Mouse (Mus musculus) embryonic facial prominence, embryonic 11.5 days (tissue): ENCODE data around the gene Gm28053. TPM values are rescaled to one million over a fixed set of nuclear protein-coding genes. Genes with fewer than 3 reads are reported as not detected.

Experiments
- ATAC-seq: fragments of 200-750 bp; cut with Nextera tagmentation; replicated peaks from 2 replicates; pipeline ENCODE4 v1.8.0; 2017; ENCODE audit warnings: low read depth; ENCODE audit not compliant: insufficient number of reproducible peaks, low FRiP score, low TSS enrichment
- DNase-seq: peaks from one replicate; pipeline ENCODE4 v3.0.0-alpha.2; 2015; ENCODE audit warnings: low spot score
- H3K27ac ChIP-seq: fragments of 300-500 bp; sonication (generic); replicated peaks from 2 replicates; pipeline ENCODE4 v1.5.1; 2014; ENCODE audit warnings: mild to moderate bottlenecking, low read depth, low read length, control low read depth
- H3K27me3 ChIP-seq: fragments of 300-500 bp; sonication (generic); 2 replicates; pipeline ENCODE4 v1.6.1; 2014; ENCODE audit warnings: mild to moderate bottlenecking, low read length, moderate library complexity, mixed read lengths; ENCODE audit not compliant: control insufficient read depth, insufficient read depth
- H3K36me3 ChIP-seq: fragments of 300-500 bp; sonication (generic); replicated peaks from 2 replicates; pipeline ENCODE4 v1.6.1; 2014; ENCODE audit warnings: low read depth, mild to moderate bottlenecking, low read length, moderate library complexity, mixed read lengths; ENCODE audit not compliant: control insufficient read depth, insufficient read depth
- H3K4me1 ChIP-seq: fragments of 300-500 bp; sonication (generic); 2 replicates; pipeline ENCODE4 v1.6.1; 2014; ENCODE audit warnings: low read length, mixed read lengths; ENCODE audit not compliant: control insufficient read depth, insufficient read depth
- H3K4me2 ChIP-seq: fragments of 300-500 bp; sonication (generic); 2 replicates; pipeline ENCODE4 v1.6.1; 2014; ENCODE audit warnings: low read depth, mild to moderate bottlenecking, control low read depth, low read length, moderate library complexity
- H3K4me3 ChIP-seq: fragments of 300-500 bp; sonication (generic); 2 replicates; pipeline ENCODE4 v1.5.1; 2014; ENCODE audit warnings: low read depth, low read length, control low read depth
- H3K9ac ChIP-seq: fragments of 300-500 bp; sonication (generic); replicated peaks from 2 replicates; pipeline ENCODE4 v1.6.1; 2014; ENCODE audit warnings: mild to moderate bottlenecking, control low read depth, low read length
- H3K9me3 ChIP-seq: fragments of 300-500 bp; sonication (generic); replicated peaks from 2 replicates; pipeline ENCODE4 v1.6.1; 2016; ENCODE audit warnings: mild to moderate bottlenecking, low read length, inconsistent platforms, mixed read lengths; ENCODE audit not compliant: control insufficient read depth
- WGBS: fragments of 180-500 bp; shearing (Covaris S2); extraction: QIAGEN DNeasy Blood & Tissue Kit; methylation state at CpG from one replicate; pipeline ENCODE4 v1.1.7; 2014; 5-methylcytosine and 5-hydroxymethylcytosine counted together
- polyA plus RNA-seq: library from polyadenylated mRNA; unstranded; fragments of >200 nt; fragmentation: Nextera tagmentation; extraction: Ambion mirVana; gene quantifications from 2 replicates; pipeline ENCODE4 v1.2.1, GENCODE M21; 2014

The Gm28053 gene
- polyA plus RNA-seq, 1 experiment from 2014 or later, result not detected

DNA sequence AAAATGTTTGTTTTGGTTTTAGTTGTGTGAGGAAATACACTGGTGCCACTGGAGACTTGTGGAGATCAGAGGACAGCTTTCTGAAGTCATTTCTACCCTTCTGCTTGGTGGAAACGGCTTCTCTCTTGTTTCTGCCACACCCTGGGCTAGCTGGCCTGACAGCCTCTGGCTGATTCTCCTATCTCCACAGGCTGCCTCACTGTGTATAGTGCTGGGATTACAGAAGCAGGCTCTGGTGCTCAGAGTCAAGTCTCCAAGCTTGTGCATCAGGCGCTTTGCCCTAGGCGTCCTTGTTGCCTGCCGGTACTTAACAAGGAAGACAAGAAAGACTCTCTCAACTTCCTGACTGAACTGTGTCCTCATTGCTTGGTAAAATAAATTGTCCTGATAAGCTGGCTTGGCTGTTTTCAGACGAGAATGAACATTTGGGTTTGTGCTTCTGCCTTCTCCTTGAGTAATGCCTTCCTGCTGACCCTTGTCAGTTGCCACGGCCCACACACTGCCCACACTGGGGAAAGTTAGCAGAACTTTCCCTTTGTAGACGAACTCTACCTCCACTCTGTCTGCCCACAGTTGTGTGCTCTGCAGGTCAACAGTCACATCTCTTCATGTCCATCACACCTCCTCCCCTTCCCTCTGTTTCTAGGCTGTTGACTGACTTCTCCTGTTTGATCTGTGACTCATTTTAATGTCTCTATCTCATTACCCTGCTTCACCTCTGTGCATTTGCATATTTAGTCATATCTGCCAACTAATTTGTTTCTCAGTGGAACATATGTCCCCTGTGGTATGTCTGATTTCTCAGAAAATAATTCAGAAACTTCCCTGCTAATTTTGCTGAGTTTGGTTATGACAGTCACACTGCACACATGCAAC lies 28.9 kb downstream of the Gm28053 start:
- no peaks in the 10 kb centered on the region; the same call in 1 of the 2 replicates for H3K4me1 ChIP-seq
- no peaks in the 10 kb centered on the region for H3K9me3 ChIP-seq
- no peak for ATAC-seq
- DNase-seq, result no peak
- H3K27me3 ChIP-seq, result peaks cover 13% of the 10 kb centered on the region
- H3K9ac ChIP-seq, result no peak overlapping the region
- H3K4me3 ChIP-seq, result no peak overlapping the region
- H3K4me2 ChIP-seq, result no peak overlapping the region
- 66% methylated on average over 7 of the region's 7 CpGs for WGBS
- no peaks in the 10 kb centered on the region for H3K36me3 ChIP-seq
- no peak overlapping the region for H3K27ac ChIP-seq

GRCm38 (mm10) chr6:48763567-48764270 lies 45.3 kb downstream of the Gm28053 start:
- no peak overlapping the region for H3K27ac ChIP-seq
- no peak overlapping the region for H3K4me3 ChIP-seq
- H3K36me3 ChIP-seq, result no peaks in the 10 kb centered on the region
- no peak overlapping the region for H3K9ac ChIP-seq
- WGBS, result 79% methylated on average over 7 of the region's 7 CpGs
- no peaks in the 10 kb centered on the region for H3K27me3 ChIP-seq
- H3K4me1 ChIP-seq, result no peaks in the 10 kb centered on the region
- H3K4me2 ChIP-seq, result no peak overlapping the region
- H3K9me3 ChIP-seq, result no peaks in the 10 kb centered on the region
- no peak for DNase-seq
- no peak for ATAC-seq

DNA sequence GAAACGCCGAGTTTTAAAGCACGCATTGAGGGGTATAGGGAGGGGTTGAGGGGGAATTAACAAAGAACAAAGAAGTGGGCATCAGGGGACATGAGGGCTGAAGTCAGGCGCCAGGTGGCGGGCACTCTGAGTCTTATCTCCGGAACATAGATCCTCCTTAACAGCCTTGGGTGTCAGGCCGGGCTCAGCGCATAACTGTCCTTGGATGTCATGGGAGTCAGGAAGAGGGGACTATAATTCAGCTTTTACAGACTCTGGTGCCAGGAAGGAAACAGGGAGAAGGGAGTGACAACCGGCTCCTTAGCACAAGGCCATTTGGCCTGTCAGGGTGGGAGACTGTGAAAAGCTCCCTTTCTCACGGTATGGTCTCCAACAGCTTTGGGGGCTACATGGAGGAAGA lies 46.1 kb downstream of the Gm28053 start:
- H3K36me3 ChIP-seq, result no peaks in the 10 kb centered on the region
- H3K4me2 ChIP-seq, result no peak overlapping the region
- no peak overlapping the region for H3K9ac ChIP-seq
- no peak overlapping the region for H3K4me3 ChIP-seq
- ATAC-seq (no peak), DNase-seq (no peak)
- WGBS, result 90% methylated on average over 10 of the region's 10 CpGs
- H3K9me3 ChIP-seq, result no peaks in the 10 kb centered on the region
- H3K27ac ChIP-seq, result no peak overlapping the region
- no peaks in the 10 kb centered on the region for H3K4me1 ChIP-seq
- H3K27me3 ChIP-seq, result no peaks in the 10 kb centered on the region

DNA sequence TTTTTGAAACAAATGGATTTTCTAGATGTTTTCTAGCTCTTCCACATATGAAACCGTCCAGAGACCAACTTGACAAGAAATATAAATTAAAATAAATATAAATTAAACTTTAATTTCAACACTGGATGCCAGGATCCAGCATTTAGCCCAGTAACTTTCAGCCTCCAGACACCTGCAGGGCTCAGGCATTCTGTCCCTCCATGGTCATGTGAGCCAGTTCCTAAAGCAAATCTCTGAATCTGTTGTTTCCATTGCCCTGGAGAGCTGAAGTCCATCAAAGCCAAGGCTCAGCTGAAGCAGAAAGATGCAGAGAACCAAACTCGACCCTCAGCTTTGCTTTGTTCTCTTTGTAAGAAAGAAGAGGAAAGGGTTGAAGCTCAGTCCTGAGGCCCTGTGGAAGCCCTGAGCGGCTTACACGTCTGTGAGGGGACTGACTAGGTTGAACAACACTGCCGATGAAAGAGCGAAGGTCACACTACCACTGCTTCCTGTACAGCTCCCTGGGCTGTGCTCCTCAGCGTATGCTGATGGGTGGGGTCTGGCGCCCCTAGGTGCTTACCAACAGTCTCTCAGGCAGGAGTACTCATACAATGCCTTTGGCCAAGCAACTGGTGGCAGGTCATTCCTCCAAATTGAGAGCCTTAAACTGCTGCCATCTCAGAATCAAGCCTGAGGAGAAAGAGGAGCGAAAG lies 49.9 kb downstream of the Gm28053 start:
- DNase-seq, result no peak
- H3K27ac ChIP-seq, result no peak overlapping the region
- H3K4me3 ChIP-seq, result no peak overlapping the region
- no peaks in the 10 kb centered on the region for H3K4me1 ChIP-seq
- ATAC-seq, result no peak
- no peak overlapping the region for H3K4me2 ChIP-seq
- H3K36me3 ChIP-seq, result no peaks in the 10 kb centered on the region
- 62% methylated on average over 9 of the region's 9 CpGs for WGBS
- H3K27me3 ChIP-seq, result no peaks in the 10 kb centered on the region
- H3K9me3 ChIP-seq, result no peaks in the 10 kb centered on the region
- H3K9ac ChIP-seq, result no peak overlapping the region

DNA sequence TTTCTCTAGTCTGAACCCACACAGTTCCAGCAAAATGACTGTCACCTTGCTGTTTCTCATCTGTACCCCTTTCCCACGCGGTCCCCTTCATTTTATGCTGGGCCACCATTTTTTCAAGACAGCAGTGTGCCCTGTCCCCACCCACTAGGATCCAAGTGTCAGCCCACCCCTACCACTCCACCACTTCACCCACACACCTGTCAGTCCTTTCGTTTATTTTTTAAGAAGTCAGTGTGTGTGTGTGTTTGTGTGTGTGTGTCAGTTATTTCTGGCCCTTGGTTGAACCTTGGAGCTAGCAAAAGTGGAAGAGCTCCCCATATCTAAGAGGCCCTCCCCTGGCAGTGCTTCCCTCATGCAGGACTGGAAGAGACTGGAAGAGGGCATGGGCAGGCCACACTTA lies 50.5 kb downstream of the Gm28053 start:
- H3K27ac ChIP-seq, result no peak overlapping the region
- H3K4me3 ChIP-seq, result no peak overlapping the region
- H3K36me3 ChIP-seq, result no peaks in the 10 kb centered on the region
- no peaks in the 10 kb centered on the region for H3K9me3 ChIP-seq
- no peak for ATAC-seq
- no peak overlapping the region for H3K4me2 ChIP-seq
- 87% methylated on average over 3 of the region's 3 CpGs for WGBS
- no peak overlapping the region for H3K9ac ChIP-seq
- no peaks in the 10 kb centered on the region for H3K27me3 ChIP-seq
- no peaks in the 10 kb centered on the region for H3K4me1 ChIP-seq
- DNase-seq, result no peak

DNA sequence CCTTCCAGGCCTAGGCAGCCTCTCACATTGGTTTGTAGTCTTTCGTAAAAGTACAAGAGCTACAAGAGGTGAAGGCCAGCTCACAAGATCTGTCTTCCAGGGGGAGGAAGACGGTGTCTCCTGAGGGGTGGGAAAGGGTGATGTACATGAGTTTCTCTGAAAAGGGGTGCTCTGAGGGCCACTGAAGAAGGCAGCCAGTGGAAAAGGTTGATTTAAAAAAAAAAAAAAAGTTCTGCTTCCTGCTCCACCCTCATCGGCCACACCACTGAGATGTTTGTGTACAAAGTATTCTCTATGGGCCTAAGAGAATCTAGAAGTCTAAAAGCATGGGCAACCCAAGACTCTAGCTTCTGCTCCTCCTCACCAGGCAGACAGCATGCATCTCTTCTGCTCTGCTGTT lies 52.3 kb downstream of the Gm28053 start, which contains the start of gene Gimap3:
Gene Gimap3 (minus strand): TSS at position 156 of the 400 bp plus-strand sequence.
- Histone ChIP-seq H3K4me1 (no peaks in the 10 kb centered on the region), H3K4me2 (no peak within 1 kb of the TSS), H3K36me3 (no peaks in the 10 kb centered on the region), H3K27me3 (no peaks in the 10 kb centered on the region), H3K9ac (no peak within 1 kb of the TSS), H3K9me3 (no peaks in the 10 kb centered on the region), H3K4me3 (no peak within 1 kb of the TSS), H3K27ac (no peak within 1 kb of the TSS)
- DNase-seq (no peak), ATAC-seq (no peak)
- 84% methylated on average over 3 of the region's 3 CpGs for WGBS

DNA sequence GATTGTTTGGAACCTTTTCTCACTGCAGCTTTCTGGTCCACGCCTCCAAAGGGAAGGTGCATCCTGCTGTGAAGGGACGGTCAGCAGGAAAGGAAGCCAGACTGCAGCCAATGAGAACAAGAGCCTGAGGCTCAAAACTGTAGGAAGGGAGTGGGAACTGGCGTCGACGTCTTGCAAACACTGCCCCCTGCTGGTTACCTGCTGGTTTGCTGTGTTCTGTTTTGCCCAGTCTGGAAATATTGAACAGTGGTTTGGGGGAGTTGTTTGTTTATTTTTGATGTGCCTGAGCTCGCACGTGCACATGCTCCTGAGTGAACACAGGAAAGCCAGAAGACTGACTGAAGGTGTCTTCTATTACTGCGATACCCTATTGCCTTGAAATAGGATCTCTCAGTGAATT lies 53.6 kb downstream of the Gm28053 start:
- DNase-seq, result peak; percentile 86
- no peaks in the 10 kb centered on the region for H3K27me3 ChIP-seq
- no peak overlapping the region for H3K4me2 ChIP-seq
- no peak overlapping the region for H3K27ac ChIP-seq
- no peaks in the 10 kb centered on the region for H3K4me1 ChIP-seq
- no peak for ATAC-seq
- H3K36me3 ChIP-seq, result no peaks in the 10 kb centered on the region
- H3K9ac ChIP-seq, result no peak overlapping the region
- no peak overlapping the region for H3K4me3 ChIP-seq
- 9% methylated on average over 8 of the region's 8 CpGs for WGBS
- H3K9me3 ChIP-seq, result no peaks in the 10 kb centered on the region
